Mouse (Mus musculus) gastrocnemius, postnatal 14 days (tissue): ENCODE results near the gene Armt1. TPM values are rescaled to one million over a fixed set of nuclear protein-coding genes. Genes with fewer than 3 reads are reported as not detected.

Source experiments
- DNase-seq: peaks from one replicate; pipeline ENCODE4 v3.0.0; 2021; ENCODE audit warnings: mixed read lengths
- intact Hi-C: fragments of 180-260 bp; cut with DNase I; formaldehyde crosslinking; loops from one replicate; pipeline ENCODE4 v1.15.1; 2025; ENCODE audit warnings: low total_unique reads
- long read RNA-seq, 2 experiments: library from polyadenylated mRNA; stranded (forward); transcript quantifications; one replicate each; pipeline ENCODE4 v2.0.0; 2021
- total RNA-seq, 2 experiments: library from RNA; stranded (reverse); gene quantifications; 2 replicates each; pipeline ENCODE4 v1.2.3; 2021

Armt1 gene
- total RNA-seq, result 1 to 10 TPM; 9.4 TPM
- long read RNA-seq, experiment 1, transcript Armt1-201 (5 exons, 2,429 nt), result major isoform, 11 of 11 reads
- long read RNA-seq, experiment 1, partial matches to known transcripts, result 0 of 11 reads
- long read RNA-seq, experiment 1, other reads (novel, unspliced or antisense), result 0 of 11 reads
- long read RNA-seq, experiment 2, transcript Armt1-201 (5 exons, 2,429 nt), result major isoform, 13 of 17 reads
- long read RNA-seq, experiment 2, partial matches to known transcripts, result 1 of 17 reads
- long read RNA-seq, experiment 2, other reads (novel, unspliced or antisense), result 3 of 17 reads

GRCm38 (mm10) chr10:4432123-4432931, at the start of gene Armt1, which contains the start of gene Rmnd1:
Gene Armt1, plus strand, starts transcription at chr10:4432467.
Gene Rmnd1, minus strand, starts transcription at chr10:4432388.
- intact Hi-C loops, result no loop called here
- DNase-seq, result peak; percentile 96

DNA sequence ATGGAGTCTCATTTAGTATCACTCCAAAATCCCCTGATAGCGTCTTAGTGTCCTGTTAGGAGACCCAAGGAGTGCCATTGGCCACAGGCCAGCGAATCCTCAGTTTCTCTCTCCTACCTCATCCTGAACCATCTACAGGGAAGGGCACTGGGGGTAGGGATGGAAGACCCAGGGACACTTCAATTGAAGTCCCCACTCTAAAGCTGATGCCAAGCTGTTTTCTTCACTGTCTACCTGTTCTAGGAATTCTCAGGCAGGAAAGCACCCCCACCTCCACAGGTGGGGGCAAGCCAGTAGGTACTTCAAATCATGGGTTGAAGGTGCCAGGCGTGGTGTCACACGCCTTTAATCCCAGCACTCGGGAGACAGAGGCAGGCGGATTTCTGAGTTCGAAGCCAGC, 48.0 kb upstream of the Armt1 start:
- intact Hi-C loops, result no loop called here
- DNase-seq, result no peak

GRCm38 (mm10) chr10:4386609-4387591, 45.4 kb upstream of the Armt1 start:
- intact Hi-C loops, result no loop called here

DNA sequence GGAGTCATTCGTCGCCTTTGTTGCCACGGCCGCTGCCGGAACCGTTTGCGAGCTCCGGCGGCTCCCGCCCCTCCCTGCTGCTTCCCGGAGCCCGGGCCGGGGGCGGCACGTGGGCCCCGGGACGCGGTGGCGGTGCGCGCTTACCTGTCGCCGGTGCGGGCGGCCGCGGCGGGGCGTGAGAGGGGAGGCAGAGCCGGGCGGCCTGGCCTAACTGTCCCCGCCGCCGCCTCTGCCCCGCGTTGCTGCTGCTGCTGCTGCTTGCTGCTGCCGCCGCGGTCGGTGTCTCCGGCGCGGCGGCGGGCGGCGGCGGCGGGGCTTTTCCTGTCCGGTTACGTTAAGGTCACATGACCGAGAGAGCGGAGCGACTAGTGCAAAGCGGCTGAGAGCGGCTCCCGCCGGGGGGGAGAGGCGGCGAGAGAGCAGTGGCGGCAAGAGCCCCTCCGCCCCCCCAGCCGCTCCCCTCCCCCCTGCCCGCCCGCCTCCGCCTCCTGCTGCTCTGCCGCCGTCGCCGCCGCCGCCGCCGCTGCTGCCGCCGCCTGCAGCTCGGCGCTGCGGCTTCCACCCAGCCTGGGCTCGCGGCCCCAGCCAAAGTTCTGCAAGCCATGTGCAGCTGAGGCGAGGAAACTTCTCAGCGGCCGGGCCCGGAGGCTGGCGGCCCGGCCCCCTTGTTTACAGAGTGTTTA, 44.4 kb upstream of the Armt1 start, which contains the start of gene Zbtb2:
Zbtb2 (minus strand) TSS at position 408 of the 683 bp plus-strand sequence.
- peak; percentile 76 for DNase-seq
- intact Hi-C loops, result no loop called here

More at GRCm38 (mm10) chr10:4386609-4387591, 45.4 kb upstream of the Armt1 start:
- peak; percentile 97 for DNase-seq

DNA sequence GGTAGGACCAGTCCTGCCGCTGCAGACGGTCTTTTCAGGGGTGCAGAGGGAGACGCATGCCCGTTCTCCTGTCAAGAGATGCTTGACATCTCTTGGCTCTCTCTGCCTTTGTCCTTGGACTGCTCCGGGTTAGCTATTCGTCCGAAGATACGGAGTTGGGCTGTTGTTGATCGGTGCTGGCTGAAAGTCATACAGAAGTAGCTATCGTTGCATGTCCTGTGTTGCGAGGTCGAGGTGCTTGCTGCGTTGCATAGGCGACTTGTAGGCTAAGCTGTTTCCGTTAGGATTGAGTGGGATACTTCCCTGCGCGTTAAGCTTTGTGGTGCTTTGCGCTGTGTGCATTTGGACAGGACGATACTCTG, 43.9 kb upstream of the Armt1 start:
- intact Hi-C loops, result no loop called here
- no peak for DNase-seq

- intact Hi-C loops, result no loop called here
- DNase-seq, result no peak
Observed at GRCm38 (mm10) chr10:4389036-4389435, 43.2 kb upstream of the Armt1 start.

- intact Hi-C loops, result no loop called here
- no peak for DNase-seq
Observed at GRCm38 (mm10) chr10:4389461-4390112, 42.7 kb upstream of the Armt1 start.

GRCm38 (mm10) chr10:4390550-4390949, 41.7 kb upstream of the Armt1 start:
- intact Hi-C loops, result no loop called here
- DNase-seq, result no peak

GRCm38 (mm10) chr10:4391076-4391475, 41.2 kb upstream of the Armt1 start:
- intact Hi-C loops, result no loop called here

DNA sequence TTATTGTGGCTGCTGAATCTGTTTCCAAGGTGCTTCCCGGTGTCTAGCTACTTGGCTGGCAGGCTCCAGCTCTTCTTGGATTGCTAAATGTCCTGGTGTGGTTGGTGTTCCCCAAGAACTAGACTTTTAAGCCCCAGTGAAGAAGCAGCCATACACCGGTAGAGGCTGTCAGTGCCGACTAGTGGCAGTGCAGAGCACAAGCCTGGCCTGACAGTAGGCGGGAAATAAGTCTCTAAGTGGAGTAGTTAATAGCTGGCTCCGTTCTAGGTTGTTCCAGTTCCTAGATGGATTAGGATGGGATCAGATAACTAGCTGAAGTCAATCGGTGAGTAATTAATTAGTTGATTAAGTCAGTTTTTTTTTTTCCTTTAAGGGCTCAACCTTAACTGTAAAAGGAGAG, 40.4 kb upstream of the Armt1 start:
- DNase-seq, result peak; percentile 33
- intact Hi-C loops, result no loop called here

More at GRCm38 (mm10) chr10:4391076-4391475, 41.2 kb upstream of the Armt1 start:
- no peak for DNase-seq

DNA sequence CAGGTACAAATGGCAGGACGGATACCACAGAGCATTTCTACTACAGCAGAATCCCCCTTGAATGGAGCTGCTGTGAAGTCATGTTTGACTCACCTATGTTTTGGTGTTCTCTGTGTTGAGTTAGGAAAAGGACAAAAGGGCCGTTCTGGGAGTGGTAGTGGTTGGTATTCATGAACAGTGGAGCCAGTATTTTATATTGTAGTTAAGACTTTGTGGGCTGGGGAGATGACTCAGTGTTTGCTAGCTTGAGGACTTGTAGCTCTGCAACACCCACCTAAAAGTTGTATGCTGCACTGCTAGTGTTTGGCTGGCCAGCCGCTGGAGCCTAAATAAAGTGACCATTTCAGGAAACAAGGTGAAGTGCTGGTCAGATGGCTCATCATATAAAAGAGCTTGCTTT, 36.9 kb upstream of the Armt1 start:
- DNase-seq, result no peak
- intact Hi-C loops, result no loop called here

DNA sequence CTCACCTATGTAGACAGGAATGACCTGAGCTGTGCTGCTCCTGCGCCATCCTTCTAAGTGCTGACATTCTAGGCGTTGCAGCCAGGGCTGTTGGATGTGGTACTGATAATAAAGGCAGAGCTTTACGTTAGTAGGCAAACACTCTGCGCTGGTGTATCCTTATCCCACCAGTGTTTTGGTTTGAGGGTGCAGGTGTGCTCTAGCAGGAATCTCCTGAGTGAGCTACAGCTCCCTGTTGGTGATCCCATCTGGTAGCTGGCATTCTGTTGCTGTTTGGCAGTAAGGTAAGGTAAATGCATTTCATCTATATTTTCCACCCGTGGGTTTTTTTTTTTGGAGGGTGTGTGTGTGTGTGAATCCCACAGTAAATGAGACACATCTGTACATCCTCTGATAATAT, 34.2 kb upstream of the Armt1 start:
- intact Hi-C loops, result no loop called here
- no peak for DNase-seq

GRCm38 (mm10) chr10:4404895-4405491, 27.3 kb upstream of the Armt1 start:
- intact Hi-C loops, result no loop called here
- DNase-seq, result no peak

GRCm38 (mm10) chr10:4405511-4405910, 26.8 kb upstream of the Armt1 start:
- intact Hi-C loops, result no loop called here
- DNase-seq, result no peak

DNA sequence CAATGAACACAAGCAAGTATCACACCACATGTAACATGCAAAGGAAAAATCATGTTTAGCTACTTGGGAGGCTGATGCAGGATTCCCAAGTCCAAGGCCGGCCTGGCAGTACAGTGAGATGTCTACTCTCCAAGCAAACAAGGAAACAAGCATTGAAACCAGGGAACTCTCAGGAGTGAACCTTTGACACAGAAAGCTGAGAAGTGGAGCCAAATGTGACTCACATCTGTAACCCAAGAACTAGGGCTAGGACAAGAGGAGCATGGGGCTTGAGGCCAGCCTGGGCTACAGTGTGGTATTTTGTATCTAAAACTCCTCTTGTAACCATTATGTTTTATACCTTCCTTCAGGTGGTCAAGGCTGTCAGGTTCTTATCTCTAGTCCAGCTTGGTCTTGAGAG, 25.1 kb upstream of the Armt1 start:
- no peak for DNase-seq
- intact Hi-C loops, result no loop called here

DNA sequence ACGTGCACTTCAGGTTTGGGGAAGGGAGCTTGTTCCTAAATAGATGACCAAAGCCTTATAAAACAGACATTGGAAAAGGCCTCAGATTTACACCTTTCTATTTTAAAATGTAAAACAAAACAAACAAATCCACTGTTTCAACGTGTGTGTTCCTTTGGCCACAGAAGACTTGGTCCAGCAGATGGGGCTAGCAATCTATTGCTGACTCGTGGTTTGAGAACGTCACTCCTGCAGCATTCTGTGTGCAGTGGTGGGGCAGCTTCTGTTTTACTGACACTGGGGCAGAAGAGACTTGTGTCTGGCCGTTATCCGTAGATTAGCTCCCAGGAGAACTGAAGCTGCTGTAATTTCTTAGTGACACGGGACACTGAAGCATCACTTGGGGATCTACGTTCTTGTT, 7.0 kb upstream of the Armt1 start:
- intact Hi-C loops, result no loop called here
- peak; percentile 17 for DNase-seq

- intact Hi-C loops, result no loop called here
- no peak for DNase-seq
Observed at GRCm38 (mm10) chr10:4430399-4430798, 1.9 kb upstream of the Armt1 start.

DNA sequence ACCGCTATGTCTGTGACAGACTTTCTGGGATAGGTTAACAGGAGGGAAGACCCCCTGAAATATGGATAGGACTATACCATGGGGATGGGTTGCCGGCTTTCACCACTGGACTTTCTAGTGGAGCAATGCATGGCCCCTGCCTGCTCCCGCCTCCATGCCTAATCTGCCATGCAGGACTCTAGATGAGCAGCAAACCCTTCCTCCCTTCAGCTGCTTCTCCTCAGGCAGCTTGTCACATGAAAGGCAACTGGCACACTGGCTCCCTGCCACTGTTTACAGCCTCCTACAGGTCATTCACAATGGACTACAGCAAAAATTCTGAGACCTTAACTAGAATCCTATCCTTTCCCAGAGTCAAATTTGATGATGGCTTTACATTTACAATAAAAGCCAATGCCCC, 1.4 kb upstream of the Armt1 start:
- peak; percentile 18 for DNase-seq
- intact Hi-C loops, result no loop called here
